Mouse (Mus musculus) G1E (cell line): ENCODE measurements at regions not wholly inside any gene's neighbourhood (a gene's known extent, or its start where the extent isn't known, plus 50 kb on each side); places are given as distances from the start of the nearest gene placed in this dataset.

Source experiments
- CTCF ChIP-seq: IDR thresholded peaks from 2 replicates; pipeline ENCODE4 v1.5.1; 2012; ENCODE audit warnings: low read depth, low read length, inconsistent platforms, mixed read lengths
- GATA1 ChIP-seq: IDR thresholded peaks from 2 replicates; pipeline ENCODE4 v1.6.1; 2012; ENCODE audit warnings: borderline replicate concordance, low read length, inconsistent platforms, mixed read lengths
- GATA2 ChIP-seq: IDR thresholded peaks from 2 replicates; pipeline ENCODE4 v1.6.1; 2012; ENCODE audit warnings: low read depth, low read length, inconsistent platforms, borderline replicate concordance
- POLR2AphosphoS5 ChIP-seq: IDR thresholded peaks from 2 replicates; pipeline ENCODE4 v1.6.1; 2012; ENCODE audit warnings: low read depth, low read length, inconsistent platforms; ENCODE audit not compliant: insufficient replicate concordance
- TAL1 ChIP-seq: conservative IDR thresholded peaks from 2 replicates; pipeline ENCODE4 v1.6.1; 2012; ENCODE audit warnings: low read depth, low read length, inconsistent platforms, mixed read lengths

DNA sequence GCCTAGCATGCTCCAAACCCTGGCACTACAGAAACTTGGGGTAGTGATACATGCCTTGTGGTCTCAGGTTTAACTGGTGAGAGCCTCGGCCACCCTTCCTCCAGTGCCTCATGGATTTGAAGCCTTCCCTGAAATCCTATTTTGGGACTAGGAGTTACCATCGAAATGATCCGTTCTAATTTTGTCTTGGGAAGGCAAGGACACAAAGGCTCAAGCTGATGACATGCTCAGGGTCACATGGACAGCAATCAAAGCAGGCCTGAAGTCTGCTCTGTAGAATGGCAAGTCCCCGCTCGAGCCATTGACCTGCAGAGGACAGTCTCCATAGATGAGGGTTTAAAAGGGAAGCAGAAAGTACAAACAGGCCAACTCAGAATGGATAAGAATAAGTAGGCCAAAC, 147.8 kb upstream of the Rpl34 start:
- TF ChIP-seq CTCF (no peak), GATA1 (no peak), TAL1 (no peak), POLR2AphosphoS5 (no peak), GATA2 (no peak)
